Mouse (Mus musculus) forebrain, embryonic 14.5 days (tissue): ENCODE results near the gene Ctf2. TPM values are rescaled to one million over a fixed set of nuclear protein-coding genes. Genes with fewer than 3 reads are reported as not detected.

Source experiments
- ATAC-seq: fragments of 200-750 bp; cut with Nextera tagmentation; 2 replicates; pipeline ENCODE4 v1.8.0; 2017; ENCODE audit warnings: mild to moderate bottlenecking, moderate library complexity
- DNase-seq: peaks from one replicate; pipeline ENCODE4 v3.0.0-alpha.2; 2015; ENCODE audit warnings: low spot score
- H3K27ac ChIP-seq: fragments of 300-500 bp; sonication (generic); 2 replicates; pipeline ENCODE4 v1.5.1; 2014; ENCODE audit warnings: low read depth, mild to moderate bottlenecking, control low read depth, low read length, moderate library complexity
- H3K27me3 ChIP-seq: fragments of 300-500 bp; sonication (generic); replicated peaks from 2 replicates; pipeline ENCODE4 v1.6.1; 2014; ENCODE audit warnings: low read length, control low read depth, mixed read lengths; ENCODE audit not compliant: control insufficient read depth, insufficient read depth
- H3K36me3 ChIP-seq: fragments of 300-500 bp; sonication (generic); 2 replicates; pipeline ENCODE4 v1.6.1; 2014; ENCODE audit warnings: low read length, control low read depth; ENCODE audit not compliant: control insufficient read depth, insufficient read depth
- H3K4me1 ChIP-seq: fragments of 300-500 bp; sonication (generic); 2 replicates; pipeline ENCODE4 v1.6.1; 2014; ENCODE audit warnings: antibody characterized with exemption, low read length, control low read depth; ENCODE audit not compliant: control insufficient read depth, insufficient read depth
- H3K4me2 ChIP-seq: fragments of 300-500 bp; sonication (generic); 2 replicates; pipeline ENCODE4 v1.6.1; 2014; ENCODE audit warnings: mild to moderate bottlenecking, control low read depth, low read length
- H3K4me3 ChIP-seq: fragments of 300-500 bp; sonication (generic); 2 replicates; pipeline ENCODE4 v1.5.1; 2014; ENCODE audit warnings: low read depth, low read length, control low read depth
- H3K9ac ChIP-seq: fragments of 300-500 bp; sonication (generic); 2 replicates; pipeline ENCODE4 v1.6.1; 2014; ENCODE audit warnings: mild to moderate bottlenecking, low read length, control low read depth, moderate library complexity
- H3K9me3 ChIP-seq: fragments of 300-500 bp; sonication (generic); replicated peaks from 2 replicates; pipeline ENCODE4 v1.6.1; 2016; ENCODE audit warnings: low read length, control low read depth, mixed read lengths; ENCODE audit not compliant: control insufficient read depth
- WGBS: fragments of 180-500 bp; shearing (Covaris S2); extraction: QIAGEN DNeasy Blood & Tissue Kit; methylation state at CpG from one replicate; pipeline ENCODE4 v1.1.7; 2014; 5-methylcytosine and 5-hydroxymethylcytosine counted together
- polyA plus RNA-seq: library from polyadenylated mRNA; unstranded; fragments of >200 nt; fragmentation: Nextera tagmentation; extraction: Ambion mirVana; gene quantifications from 2 replicates; pipeline ENCODE4 v1.2.1, GENCODE M21; 2014

The Ctf2 gene
- polyA plus RNA-seq, 1 experiment from 2014 or later = 0.09 TPM

GRCm38 (mm10) chr7:127712461-127713385 is 19.2 kb downstream of the Ctf2 start, which contains the start of gene Ctf1:
Gene Ctf1 (plus strand): TSS chr7:127712736.
- H3K4me2 ChIP-seq = peak within 1 kb of the TSS; percentile 50
- peak within 1 kb of the TSS; percentile 70; the same call in 1 of the 2 replicates for H3K27ac ChIP-seq
- no peaks in the 10 kb centered on the region for H3K27me3 ChIP-seq
- DNase-seq = peak; percentile 92
- peak; percentile 60 for ATAC-seq
- peak within 1 kb of the TSS; percentile 22 for H3K4me3 ChIP-seq
- 2% methylated on average over 28 of the region's 28 CpGs for WGBS
- peak within 1 kb of the TSS; percentile 40; the same call in 1 of the 2 replicates for H3K9ac ChIP-seq
- H3K36me3 ChIP-seq = no peaks in the 10 kb centered on the region
- H3K4me1 ChIP-seq = peaks cover 17% of the 10 kb centered on the region
- H3K9me3 ChIP-seq = no peaks in the 10 kb centered on the region

GRCm38 (mm10) chr7:127711456-127711855 is 20.5 kb downstream of the Ctf2 start:
- no peak for DNase-seq
- no peaks in the 10 kb centered on the region for H3K9me3 ChIP-seq
- WGBS = 80% methylated on average over 3 of the region's 3 CpGs

GRCm38 (mm10) chr7:127711031-127711430 is 20.9 kb downstream of the Ctf2 start:
- Histone ChIP-seq H3K36me3 (peaks cover 4% of the 10 kb centered on the region), H3K27me3 (no peaks in the 10 kb centered on the region), H3K27ac (no peak overlapping the region), H3K4me3 (no peak overlapping the region), H3K9ac (no peak overlapping the region), H3K4me1 (peaks cover 14% of the 10 kb centered on the region), H3K9me3 (no peaks in the 10 kb centered on the region), H3K4me2 (no peak overlapping the region)
- no peak for DNase-seq
- 88% methylated on average over 3 of the region's 3 CpGs for WGBS
- ATAC-seq = no peak

More at GRCm38 (mm10) chr7:127711456-127711855, 20.5 kb downstream of the Ctf2 start:
- no peak overlapping the region for H3K4me3 ChIP-seq
- H3K4me1 ChIP-seq = peaks cover 14% of the 10 kb centered on the region
- H3K27me3 ChIP-seq = no peaks in the 10 kb centered on the region
- no peak for ATAC-seq
- no peak overlapping the region for H3K27ac ChIP-seq
- H3K36me3 ChIP-seq = peaks cover under 1% of the 10 kb centered on the region; the same call in 1 of the 2 replicates
- no peak overlapping the region for H3K4me2 ChIP-seq
- no peak overlapping the region for H3K9ac ChIP-seq

- Histone ChIP-seq H3K27ac (peak overlapping the region; percentile 95), H3K9me3 (no peaks in the 10 kb centered on the region), H3K4me3 (peak overlapping the region; percentile 78), H3K4me1 (peaks cover 14% of the 10 kb centered on the region), H3K4me2 (peak overlapping the region; percentile 61), H3K9ac (no peak overlapping the region), H3K27me3 (no peaks in the 10 kb centered on the region), H3K36me3 (peaks cover 16% of the 10 kb centered on the region)
- WGBS = 75% methylated on average over 5 of the region's 5 CpGs
- DNase-seq = no peak
- no peak for ATAC-seq
These were observed 22.5 kb downstream of the Ctf2 start for GRCm38 (mm10) chr7:127709261-127709979.

GRCm38 (mm10) chr7:127708207-127709078 is 23.5 kb downstream of the Ctf2 start, which contains the start of gene Bcl7c:
Gene Bcl7c (minus strand): TSS chr7:127708933.
- Histone ChIP-seq H3K4me2 (peak within 1 kb of the TSS; percentile 61), H3K9me3 (no peaks in the 10 kb centered on the region), H3K9ac (peak within 1 kb of the TSS; percentile 89), H3K27ac (peak within 1 kb of the TSS; percentile 95), H3K4me3 (peak within 1 kb of the TSS; percentile 78), H3K4me1 (peaks cover 12% of the 10 kb centered on the region), H3K27me3 (no peaks in the 10 kb centered on the region), H3K36me3 (peaks cover 25% of the 10 kb centered on the region)
- peak; percentile 82 for ATAC-seq
- peak; percentile 93 for DNase-seq
- WGBS = under 1% methylated on average over 48 of the region's 90 CpGs

- DNase-seq (no peak), ATAC-seq (no peak)
- Histone ChIP-seq H3K36me3 (peaks cover 28% of the 10 kb centered on the region), H3K4me1 (peaks cover 12% of the 10 kb centered on the region), H3K27ac (peak overlapping the region; percentile 95), H3K27me3 (no peaks in the 10 kb centered on the region), H3K4me2 (peak overlapping the region; percentile 61), H3K4me3 (peak overlapping the region; percentile 78), H3K9me3 (no peaks in the 10 kb centered on the region), H3K9ac (peak overlapping the region; percentile 89)
- WGBS = 2% methylated on average over 5 of the region's 5 CpGs
These were observed 24.1 kb downstream of the Ctf2 start for GRCm38 (mm10) chr7:127707957-127708206.

GRCm38 (mm10) chr7:127707045-127707956 is 24.7 kb downstream of the Ctf2 start:
- DNase-seq = peak; percentile 42
- 23% methylated on average over 22 of the region's 22 CpGs for WGBS

More at GRCm38 (mm10) chr7:127707045-127707956, 24.7 kb downstream of the Ctf2 start:
- H3K36me3 ChIP-seq = peaks cover 29% of the 10 kb centered on the region
- H3K27me3 ChIP-seq = no peaks in the 10 kb centered on the region
- H3K9me3 ChIP-seq = no peaks in the 10 kb centered on the region
- peak overlapping the region; percentile 95 for H3K27ac ChIP-seq
- H3K4me3 ChIP-seq = peak overlapping the region; percentile 78
- 0 out of 2 replicates have a peak, but pooled peaks have one; percentile 3 for ATAC-seq
- H3K4me2 ChIP-seq = peak overlapping the region; percentile 61
- H3K9ac ChIP-seq = peak overlapping the region; percentile 89
- peaks cover 12% of the 10 kb centered on the region for H3K4me1 ChIP-seq
